Mouse (Mus musculus): ENCODE measurements around the gene Zfp820. TPM values are rescaled to one million over a fixed set of nuclear protein-coding genes. Genes with fewer than 3 reads are reported as not detected.
"Not testable (repeated sequence)": the region's sequence is repeated elsewhere in the genome, so short reads cannot be mapped to it uniquely, and the experiment has no call there.

Zfp820 gene
- total RNA-seq (2021): 1 to 10 TPM; 1.0 to 1.1 TPM

GRCm38 (mm10) chr17:21845545-21846321 lies at the start of gene Zfp820:
Gene Zfp820 (minus strand): TSS chr17:21845772.
- intact Hi-C loops (cut with DNase I): no loop called here
- peak; percentile 62 for DNase-seq

DNA sequence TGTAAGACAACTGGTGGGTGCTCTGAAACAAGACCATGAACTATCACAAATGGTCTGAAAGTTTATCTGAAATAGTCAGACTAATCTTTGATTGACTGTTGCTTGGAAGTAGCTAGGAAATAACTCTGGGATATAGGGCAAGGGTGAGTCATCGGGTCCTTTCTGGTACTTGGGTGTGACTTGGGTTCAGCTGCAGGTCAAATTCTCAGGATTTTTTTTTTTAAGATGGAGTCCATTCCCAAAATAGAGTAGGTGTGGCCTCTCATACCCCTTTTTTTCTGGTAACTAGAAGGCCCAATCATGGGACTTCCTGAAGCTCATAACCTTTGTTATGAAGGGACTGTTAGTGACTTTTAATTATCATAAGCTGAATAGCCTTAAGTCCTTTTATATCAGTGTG lies 25.7 kb upstream of the Zfp820 start:
- DNase-seq: no peak
- intact Hi-C loops (cut with DNase I): no loop called here

GRCm38 (mm10) chr17:21846322-21846582 lies 680 bp upstream of the Zfp820 start:
- DNase-seq; intact Hi-C loops (cut with DNase I): not testable (repeated sequence)

- intact Hi-C loops (cut with DNase I): no loop called here
- no peak for DNase-seq
Observed at GRCm38 (mm10) chr17:21838510-21838909, 7.1 kb downstream of the Zfp820 start.

- intact Hi-C loops (cut with DNase I); DNase-seq: not testable (repeated sequence)
Observed at GRCm38 (mm10) chr17:21801373-21801772, 44.2 kb downstream of the Zfp820 start.

GRCm38 (mm10) chr17:21792256-21792655 lies 53.3 kb downstream of the Zfp820 start:
- DNase-seq: no peak
- intact Hi-C loops (cut with DNase I): no loop called here

DNA sequence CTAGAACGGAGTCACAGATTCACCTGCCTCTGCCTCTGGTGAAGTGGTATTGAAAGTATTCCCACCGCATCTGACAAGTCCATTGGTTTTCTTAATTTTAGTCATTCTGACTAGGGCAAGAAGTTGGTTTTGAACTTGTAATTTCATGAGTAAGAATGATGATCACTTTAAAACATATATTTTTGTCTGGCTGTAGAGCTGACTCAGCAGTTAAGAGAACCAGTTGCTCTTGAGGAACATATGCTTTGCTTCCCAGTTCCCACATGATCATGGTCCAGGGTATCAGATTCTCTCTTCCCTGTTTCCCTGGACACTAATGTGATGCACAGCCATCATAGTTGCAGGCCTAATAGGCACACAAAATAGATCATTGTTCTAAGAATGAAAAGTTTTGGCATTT lies 75.2 kb downstream of the Zfp820 start:
- no peak for DNase-seq
- intact Hi-C loops (cut with DNase I): no loop called here

Other genes starting within 250 kb of the Zfp820 start
- 1 to 10 TPM; 2.1 to 2.4 TPM for gene Zfp983, start 195.1 kb downstream of the Zfp820 start, total RNA-seq (2021)
- gene Gm10226, start 153.9 kb downstream of the Zfp820 start, total RNA-seq (2021): 1 to 10 TPM in 1 of 2 experiments, not detected in 1; 2.9 TPM
- gene Zfp760, start 138.0 kb downstream of the Zfp820 start, total RNA-seq (2021): 1 to 10 TPM; 2.1 TPM
- 1 to 10 TPM; 5.7 to 7.4 TPM for gene Zfp229, start 115.0 kb downstream of the Zfp820 start, total RNA-seq (2021)
- gene Zfp995, start 64.2 kb upstream of the Zfp820 start, total RNA-seq (2021): under 1 TPM; 0.68 to 0.97 TPM
- 1 to 10 TPM; 5.7 to 5.9 TPM for gene Zfp942, start 116.7 kb upstream of the Zfp820 start, total RNA-seq (2021)
- 10 to 100 TPM; 17.4 to 21.0 TPM for gene Zfp943, start 116.8 kb upstream of the Zfp820 start, total RNA-seq (2021)

Data from heart, postnatal 36 days (tissue).